Mouse (Mus musculus) v-Abl transformed pro-B cells (cell line): ENCODE results near the gene Tcn2.
"Not testable (repeated sequence)": the region's sequence is repeated elsewhere in the genome, so short reads cannot be mapped to it uniquely, and the experiment has no call there.

Experiments
- in situ Hi-C, 2 experiments: fragments of 400-800 bp; cut with MboI; formaldehyde crosslinking; loops; one replicate each; pipeline ENCODE4 v1.15.1; 2025; ENCODE audit not compliant: unreplicated experiment in 2 of 2

The Tcn2 gene

GRCm38 (mm10) chr11:3930931-3931330 is 1.0 kb downstream of the Tcn2 start:
- in situ Hi-C loops = no loop called here

GRCm38 (mm10) chr11:3930019-3930418 is 1.9 kb downstream of the Tcn2 start:
- in situ Hi-C loops = no loop called here

DNA sequence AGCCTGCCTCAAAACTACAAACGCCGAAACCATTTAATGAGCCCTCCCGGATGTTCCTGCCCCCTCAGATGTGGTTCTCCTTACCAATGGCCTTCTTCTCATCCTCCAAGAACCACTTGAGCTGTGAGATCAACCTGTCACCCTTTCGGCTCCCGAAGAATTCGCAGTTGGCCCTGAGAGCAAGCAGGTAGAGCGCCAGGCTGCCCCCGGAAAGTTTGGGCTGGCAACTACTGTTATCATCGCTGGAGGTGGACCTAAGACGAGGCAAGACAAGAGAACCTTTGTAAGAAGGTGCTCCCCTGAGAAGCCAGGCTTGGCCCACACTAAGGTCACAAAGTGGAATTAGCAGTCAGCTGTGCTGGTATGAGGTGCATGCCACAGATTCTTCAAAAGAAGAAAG is 6.0 kb downstream of the Tcn2 start:
- in situ Hi-C loops = no loop called here

DNA sequence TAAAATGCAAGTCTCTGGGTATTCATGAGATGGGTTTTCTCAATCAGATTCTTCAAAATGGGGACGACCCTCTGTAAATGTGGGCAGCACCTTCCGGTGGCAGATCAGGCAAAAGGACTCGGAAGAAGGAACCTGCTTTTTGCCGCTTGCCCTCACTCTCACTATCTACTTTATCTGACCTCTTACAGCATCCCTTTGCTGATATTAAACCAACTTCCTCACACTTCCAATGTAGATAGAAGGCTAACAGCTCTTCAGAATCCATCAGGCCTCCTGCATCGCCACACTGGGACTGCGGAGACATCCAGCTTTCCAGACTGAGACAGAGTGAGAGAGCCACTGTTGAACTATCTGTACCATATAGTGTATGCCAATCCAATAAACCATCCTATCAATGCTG is 9.2 kb downstream of the Tcn2 start:
- in situ Hi-C loops = no loop called here

- in situ Hi-C loops = no loop called here
These were observed 9.8 kb downstream of the Tcn2 start for GRCm38 (mm10) chr11:3922115-3922514.

DNA sequence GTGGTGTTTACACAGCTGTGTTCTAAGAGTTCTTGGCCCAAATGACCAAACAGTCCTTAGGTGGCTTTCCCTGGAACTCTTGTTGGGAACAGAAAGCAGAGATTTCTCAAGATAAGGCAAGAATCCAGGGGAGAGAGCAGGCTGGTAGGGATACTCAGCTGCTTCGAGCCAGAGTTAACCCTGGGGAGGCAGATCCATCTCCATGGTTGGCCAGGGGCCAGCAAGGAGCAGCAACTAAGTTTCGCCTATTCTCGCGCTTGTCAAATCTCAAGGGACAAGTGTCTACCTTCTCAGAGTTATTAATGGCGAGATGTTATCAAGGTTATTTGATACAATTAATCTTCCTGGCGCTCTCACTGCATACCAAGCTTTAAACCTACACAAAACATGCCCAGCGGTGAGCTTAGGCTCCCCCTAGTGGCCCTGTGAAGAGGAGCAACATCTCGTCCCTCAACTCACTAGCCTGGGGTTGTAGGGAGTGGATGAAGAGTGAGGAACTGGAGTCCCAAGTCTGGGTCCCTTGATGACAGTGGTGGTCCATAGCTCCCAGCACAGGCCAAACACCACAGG is 10.6 kb downstream of the Tcn2 start:
- in situ Hi-C loops = no loop called here

- in situ Hi-C loops = no loop called here
These were observed 11.5 kb downstream of the Tcn2 start for GRCm38 (mm10) chr11:3920476-3920875.

- in situ Hi-C loops = no loop called here
These were observed 13.2 kb downstream of the Tcn2 start for GRCm38 (mm10) chr11:3918738-3919137.

GRCm38 (mm10) chr11:3914109-3914840 is 17.7 kb downstream of the Tcn2 start, which contains the start of gene Slc35e4:
TSS of gene Slc35e4 (minus strand) at chr11:3914664.
- in situ Hi-C loops = no loop called here

DNA sequence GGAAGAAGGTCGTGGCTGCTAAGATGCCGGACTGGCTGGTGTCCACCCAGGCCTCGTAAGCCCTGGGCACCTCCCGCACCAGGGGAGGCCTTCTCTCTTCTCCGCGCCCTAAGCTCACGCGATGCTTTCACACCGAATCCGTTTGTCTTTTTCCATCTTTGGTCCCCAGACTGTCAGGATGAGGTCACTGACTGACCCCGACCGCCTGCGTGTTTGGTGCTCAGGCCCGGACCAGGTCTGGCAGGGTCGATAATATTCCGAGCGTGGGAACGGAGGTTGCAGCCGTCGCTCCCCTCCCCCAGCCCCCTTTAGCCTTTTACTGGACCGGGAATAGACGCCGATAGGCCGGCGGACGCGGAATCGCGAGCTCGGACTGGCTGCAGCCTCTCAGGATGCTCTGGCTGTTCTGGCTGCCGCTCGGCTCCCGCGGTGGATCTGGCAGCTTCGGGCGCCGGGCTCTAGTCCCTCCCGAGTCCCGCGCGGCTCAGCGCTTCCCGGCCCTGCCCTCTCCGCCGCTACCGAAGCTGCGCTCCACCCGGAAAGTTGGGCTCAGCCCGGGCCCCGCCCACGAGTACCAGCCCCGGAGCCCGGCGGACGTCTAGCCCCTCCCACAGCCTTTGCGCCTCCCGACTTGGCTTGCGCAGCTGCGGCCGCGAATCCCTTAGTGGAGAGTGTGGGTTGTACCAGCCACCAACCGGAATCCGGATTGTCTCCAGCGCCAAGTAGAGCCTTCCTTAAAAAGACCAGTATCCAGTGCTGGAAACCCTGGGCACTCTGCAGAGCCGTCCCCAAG is 18.4 kb downstream of the Tcn2 start:
- in situ Hi-C loops = no loop called here

DNA sequence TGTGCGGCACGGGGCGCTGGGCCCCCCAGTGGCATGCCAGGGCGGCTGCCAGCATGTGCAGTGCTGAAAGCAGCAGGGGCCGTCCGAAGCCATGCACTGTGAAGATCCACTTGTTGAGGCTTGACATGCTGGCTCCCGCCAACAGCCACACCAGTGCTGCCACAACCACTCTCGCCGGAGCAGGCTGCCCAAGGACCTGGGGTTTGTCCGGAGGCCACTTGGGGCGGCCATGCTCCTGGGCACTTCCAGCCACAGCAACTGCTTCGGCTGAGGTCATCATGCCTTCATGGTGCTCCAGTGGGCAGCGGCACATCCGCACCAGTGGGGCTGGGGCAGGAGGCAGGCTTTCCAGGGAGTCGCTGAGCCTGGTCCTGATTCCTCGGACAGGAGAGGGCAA is 19.1 kb downstream of the Tcn2 start:
- in situ Hi-C loops = no loop called here

- in situ Hi-C loops = no loop called here
These were observed 19.7 kb downstream of the Tcn2 start for GRCm38 (mm10) chr11:3912100-3912874.

- in situ Hi-C loops = not testable (repeated sequence)
These were observed 20.5 kb downstream of the Tcn2 start for GRCm38 (mm10) chr11:3911440-3911839.

DNA sequence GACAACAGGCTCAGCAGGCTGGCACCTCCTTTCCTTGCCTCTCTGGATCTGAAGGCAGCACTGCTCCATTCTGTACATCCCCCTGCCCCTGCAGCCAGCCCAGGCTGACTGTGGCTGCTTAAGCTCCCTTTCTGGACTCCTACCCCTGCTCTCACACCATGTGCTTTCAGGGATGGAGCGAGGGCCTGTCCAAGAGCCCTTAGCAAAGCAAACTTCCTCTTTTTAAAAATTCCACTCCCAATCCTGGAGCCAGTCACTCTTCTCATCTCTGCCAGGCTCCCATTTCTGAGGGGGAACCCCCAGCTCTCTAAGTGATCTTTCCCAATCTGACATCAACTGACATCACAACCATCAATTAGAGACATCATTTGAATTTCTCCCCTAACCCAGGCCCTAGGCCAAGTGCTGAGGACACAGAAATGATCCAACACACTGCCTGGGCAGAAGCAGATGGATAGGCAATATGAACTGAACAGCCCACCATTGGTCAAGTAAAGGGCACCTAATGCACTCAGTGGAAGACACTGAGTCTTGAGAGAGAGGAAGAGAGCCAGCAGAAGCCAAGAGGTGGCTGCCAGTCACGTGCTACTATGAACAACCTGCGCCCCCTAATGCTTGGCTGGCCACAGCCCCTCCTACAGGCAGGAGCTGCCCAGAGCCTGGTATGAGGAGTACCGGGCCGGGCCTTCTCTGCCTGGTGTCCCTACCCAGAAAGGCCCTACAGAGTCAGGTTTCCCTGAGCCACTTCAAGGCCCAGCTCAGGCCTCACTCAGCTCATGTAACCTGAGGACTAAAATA is 21.2 kb downstream of the Tcn2 start:
- in situ Hi-C loops = no loop called here

DNA sequence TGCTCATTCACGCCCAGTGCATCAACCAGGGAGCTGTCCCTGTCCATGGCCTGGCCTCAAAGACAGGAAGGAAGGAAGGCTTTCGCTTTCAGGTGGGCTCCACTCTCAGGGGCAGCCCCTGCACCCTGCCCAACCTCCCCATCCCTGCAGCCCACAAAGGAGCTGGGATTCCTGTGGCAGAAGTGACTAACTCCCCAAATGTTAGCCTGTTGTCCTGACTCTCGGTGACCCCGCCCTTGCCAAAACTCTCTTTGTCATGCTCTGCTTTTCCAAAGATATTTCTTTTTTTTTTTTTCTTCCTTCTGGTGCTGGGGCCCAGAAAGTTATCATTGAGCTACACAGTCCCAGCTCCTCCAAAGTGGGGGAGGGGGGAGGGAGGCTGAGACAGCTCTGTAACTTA is 22.7 kb downstream of the Tcn2 start:
- in situ Hi-C loops = no loop called here

DNA sequence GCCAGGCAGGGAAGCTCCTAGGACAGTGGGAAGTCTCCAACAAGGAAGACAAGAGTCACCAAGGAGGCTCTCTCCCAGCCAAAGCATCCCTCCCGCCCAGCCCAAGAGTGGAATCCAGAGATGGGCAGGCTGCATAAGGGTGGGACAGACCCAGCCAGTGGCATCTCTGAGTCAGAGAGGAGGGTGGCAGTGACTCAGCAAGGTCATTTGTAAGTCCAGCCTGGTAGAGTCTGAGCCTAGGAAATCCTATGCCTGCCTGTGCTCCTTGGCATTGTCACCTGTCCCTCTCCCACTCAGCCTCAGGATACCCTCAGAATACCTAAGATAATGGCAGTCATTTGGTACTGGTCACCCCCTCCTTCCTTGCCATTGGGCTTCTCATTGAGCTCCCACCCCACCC is 26.5 kb downstream of the Tcn2 start:
- in situ Hi-C loops = no loop called here

DNA sequence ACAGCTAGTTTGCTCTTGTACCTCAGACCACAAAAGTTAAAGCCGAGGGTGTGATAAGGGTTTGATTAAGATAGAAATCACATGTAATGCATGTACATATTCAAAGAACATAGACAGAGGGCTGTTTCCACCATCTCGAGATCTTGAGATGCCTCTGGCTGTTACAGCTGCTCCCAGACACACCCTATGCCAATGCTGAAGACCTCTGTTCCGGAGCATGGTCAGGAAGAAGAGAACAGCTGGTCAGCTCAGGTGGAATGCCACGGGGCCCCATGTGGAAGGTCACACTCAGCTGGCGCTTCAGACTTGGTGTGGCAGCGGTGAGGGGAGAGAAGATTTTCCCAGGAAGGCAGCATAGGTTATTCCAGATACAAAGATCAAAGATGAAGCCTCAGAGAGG is 27.3 kb downstream of the Tcn2 start:
- in situ Hi-C loops = no loop called here

GRCm38 (mm10) chr11:3903046-3903445 is 28.9 kb downstream of the Tcn2 start:
- in situ Hi-C loops = no loop called here

GRCm38 (mm10) chr11:3902516-3902915 is 29.4 kb downstream of the Tcn2 start:
- in situ Hi-C loops = no loop called here

GRCm38 (mm10) chr11:3900296-3900695 is 31.7 kb downstream of the Tcn2 start:
- in situ Hi-C loops = no loop called here
